Mouse (Mus musculus) frontal cortex, adult 2 months (tissue): ENCODE measurements around the gene Ndufa4. TPM values are rescaled to one million over a fixed set of nuclear protein-coding genes. Genes with fewer than 3 reads are reported as not detected.
"Not testable (repeated sequence)": the region's sequence is repeated elsewhere in the genome, so short reads cannot be mapped to it uniquely, and the experiment has no call there.

Experiments
- DNase-seq, 2 experiments: peaks; one replicate each; pipeline ENCODE4 v3.0.0; 2022; ENCODE audit warnings: low spot score in 1 of 2; ENCODE audit errors: extremely low spot score in 1 of 2
- polyA plus RNA-seq: library from polyadenylated mRNA; depleted of rRNA; stranded (reverse); fragments of >200 nt; gene quantifications from 2 replicates; pipeline ENCODE4 v1.2.3, GENCODE M21; 2012; rRNA removed

The Ndufa4 gene
- 1,071 and 1,074 TPM in 2 replicates for polyA plus RNA-seq

- peak; percentile 84 to 94 for DNase-seq
Measured at GRCm38 (mm10) chr6:11907269-11908032, at the start of gene Ndufa4, which contains the start of gene Phf14. Gene Ndufa4 (minus strand): TSS chr6:11907497. Gene Phf14 (plus strand): TSS chr6:11907809.

GRCm38 (mm10) chr6:11948100-11948499, 40.8 kb upstream of the Ndufa4 start:
- no peak for DNase-seq

- no peak for DNase-seq
Measured at GRCm38 (mm10) chr6:11942089-11942488, 34.8 kb upstream of the Ndufa4 start.

GRCm38 (mm10) chr6:11940895-11941294, 33.6 kb upstream of the Ndufa4 start:
- DNase-seq: no peak

GRCm38 (mm10) chr6:11933403-11933802, 26.1 kb upstream of the Ndufa4 start:
- DNase-seq: no peak

- DNase-seq: no peak
Measured at GRCm38 (mm10) chr6:11927485-11927884, 20.2 kb upstream of the Ndufa4 start.

- peak in 1 of 2 experiments; percentile 33 for DNase-seq
Measured at GRCm38 (mm10) chr6:11926082-11926595, 18.8 kb upstream of the Ndufa4 start.

GRCm38 (mm10) chr6:11925496-11926041, 18.3 kb upstream of the Ndufa4 start:
- DNase-seq: peak; percentile 83 to 91

- DNase-seq: peak in 1 of 2 experiments; percentile 11
Measured at GRCm38 (mm10) chr6:11908170-11908569, 873 bp upstream of the Ndufa4 start.

- no peak for DNase-seq
Measured at GRCm38 (mm10) chr6:11906890-11907268, 418 bp downstream of the Ndufa4 start.

GRCm38 (mm10) chr6:11900809-11901310, 6.4 kb downstream of the Ndufa4 start:
- no peak for DNase-seq

- DNase-seq: not testable (repeated sequence)
Measured at GRCm38 (mm10) chr6:11875364-11875763, 31.9 kb downstream of the Ndufa4 start.

Other genes with a start within 250 kb of the Ndufa4 start
- 47.9 and 57.6 TPM in 2 replicates for gene Phf14, start 312 bp upstream of the Ndufa4 start, polyA plus RNA-seq